Mouse (Mus musculus): ENCODE measurements around the gene Acvr2b. TPM values are rescaled to one million over a fixed set of nuclear protein-coding genes. Genes with fewer than 3 reads are reported as not detected.
A peak's percentile ranks its signal among the peaks of the same experiment; 100 is the strongest.

The Acvr2b gene
- polyA plus RNA-seq, 1 experiment from 2014 or later, result 6.3 TPM

DNA sequence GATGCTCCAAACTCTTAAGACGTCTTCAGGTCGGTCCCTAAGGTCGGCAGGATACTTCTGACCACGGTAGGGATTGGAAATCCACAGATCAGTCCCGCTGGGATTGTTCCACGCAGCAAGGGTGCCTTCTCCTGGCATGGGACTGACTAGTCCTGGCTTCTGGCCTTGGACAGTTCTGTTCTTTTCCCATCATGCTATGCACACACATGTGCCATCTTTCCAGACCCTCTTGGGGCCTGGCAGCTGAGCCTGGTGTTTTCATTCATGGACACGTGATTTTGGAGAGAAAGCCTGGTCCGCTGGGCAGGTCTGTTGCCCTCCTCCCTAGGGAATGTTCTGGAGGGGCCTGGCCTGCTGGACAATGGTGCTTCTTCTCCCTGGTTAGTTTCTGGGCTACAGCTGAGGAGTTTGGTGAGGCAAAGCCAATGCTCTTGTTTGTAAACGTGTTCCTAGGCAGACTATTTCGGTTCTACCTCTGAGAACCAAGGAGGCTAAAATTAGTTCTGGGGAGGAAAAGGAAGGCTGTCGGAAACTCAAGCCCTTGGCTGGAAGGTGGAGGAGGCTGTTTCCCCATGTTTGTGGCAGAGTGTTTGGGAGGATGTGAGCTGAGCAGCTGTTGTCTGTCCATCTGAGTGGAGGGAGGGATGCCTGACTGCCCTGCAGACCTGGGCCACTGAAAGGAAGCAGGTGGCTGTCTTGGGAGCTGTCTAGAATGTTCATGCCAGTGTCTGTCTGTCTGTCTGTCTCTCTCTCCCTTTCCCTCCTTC, 7.2 kb downstream of the Acvr2b start:
- H3K9me3 ChIP-seq (ENCODE audit: control insufficient read depth, low read length), result no peaks in the 10 kb centered on the region
- no peak for DNase-seq (ENCODE audit: low spot score)
- TF ChIP-seq EP300 (optimal IDR thresholded peaks at IDR 0.05), result no peak
- no peak for TF ChIP-seq CTCF (IDR thresholded peaks at IDR 0.05; ENCODE audit: low read depth)
- no peaks in the 10 kb centered on the region for H3K27me3 ChIP-seq (ENCODE audit: control insufficient read depth, insufficient read depth, low read length)
- no peak for ATAC-seq (ENCODE audit: low FRiP score, low TSS enrichment)
- WGBS, result 73% methylated on average over 11 of the region's 11 CpGs
- H3K4me1 ChIP-seq (replicated peaks; ENCODE audit: control insufficient read depth, insufficient read depth), result no peaks in the 10 kb centered on the region
- H3K4me2 ChIP-seq (replicated peaks; ENCODE audit: low read depth), result no peak overlapping the region
- no peak overlapping the region for H3K9ac ChIP-seq (ENCODE audit: low read length)
- H3K36me3 ChIP-seq (ENCODE audit: control insufficient read depth, insufficient read depth, low read length), result no peaks in the 10 kb centered on the region
- no peak overlapping the region for H3K4me3 ChIP-seq (ENCODE audit: low read depth, low read length)
- no peak overlapping the region for H3K27ac ChIP-seq (replicated peaks)

DNA sequence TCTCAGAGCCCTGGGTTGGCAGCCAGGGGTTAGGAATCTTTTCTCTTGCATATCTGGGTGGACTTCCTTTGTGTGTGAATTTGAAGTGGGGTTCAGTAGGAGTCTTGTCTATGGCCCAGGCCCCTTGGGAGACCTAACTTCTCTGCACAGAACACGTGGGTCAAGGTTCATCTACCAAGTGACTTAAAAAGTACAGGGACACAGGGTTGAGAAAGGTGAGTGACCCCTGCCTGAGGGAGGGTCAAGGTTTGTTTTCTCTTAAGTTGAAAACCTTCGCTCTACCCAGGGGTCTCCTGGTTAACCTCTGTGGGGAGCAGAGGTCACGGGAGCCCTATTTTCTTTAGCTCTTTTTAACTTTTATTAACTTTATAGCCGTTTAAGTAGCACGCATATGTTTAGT, 7.9 kb downstream of the Acvr2b start:
- no peak for DNase-seq (ENCODE audit: low spot score)
- 86% methylated on average over 5 of the region's 5 CpGs for WGBS
- no peak overlapping the region for H3K4me2 ChIP-seq (replicated peaks; ENCODE audit: low read depth)
- no peak overlapping the region for H3K27ac ChIP-seq (replicated peaks)
- H3K4me1 ChIP-seq (replicated peaks; ENCODE audit: control insufficient read depth, insufficient read depth), result no peaks in the 10 kb centered on the region
- no peak for TF ChIP-seq CTCF (IDR thresholded peaks at IDR 0.05; ENCODE audit: low read depth)
- no peak for TF ChIP-seq EP300 (optimal IDR thresholded peaks at IDR 0.05)
- no peak overlapping the region for H3K4me3 ChIP-seq (ENCODE audit: low read depth, low read length)
- H3K36me3 ChIP-seq (ENCODE audit: control insufficient read depth, insufficient read depth, low read length), result no peaks in the 10 kb centered on the region
- ATAC-seq (ENCODE audit: low FRiP score, low TSS enrichment), result no peak
- no peaks in the 10 kb centered on the region for H3K27me3 ChIP-seq (ENCODE audit: control insufficient read depth, insufficient read depth, low read length)
- no peaks in the 10 kb centered on the region for H3K9me3 ChIP-seq (ENCODE audit: control insufficient read depth, low read length)
- H3K9ac ChIP-seq (ENCODE audit: low read length), result no peak overlapping the region

DNA sequence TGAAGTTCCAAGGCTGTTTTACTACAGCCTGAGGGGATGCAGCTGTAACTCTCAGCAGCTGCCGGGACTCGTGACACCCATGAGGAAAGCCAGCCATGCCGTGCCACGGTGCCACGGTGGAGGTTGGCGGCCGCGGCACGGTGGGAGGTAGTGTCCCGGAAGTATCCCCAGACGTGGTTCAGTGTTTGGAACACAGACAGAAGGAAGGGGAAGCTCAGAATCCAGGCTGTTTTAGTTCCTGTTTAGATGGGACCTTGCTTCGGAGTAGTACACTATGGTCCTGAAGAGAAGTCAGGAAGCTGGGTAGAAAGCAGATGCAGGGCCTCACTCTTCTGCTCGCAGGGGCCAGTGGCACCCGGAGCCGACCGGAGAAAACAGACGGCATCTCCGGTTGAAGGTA, 16.1 kb downstream of the Acvr2b start:
- no peak for ATAC-seq (ENCODE audit: low FRiP score, low TSS enrichment)
- Histone ChIP-seq H3K4me3 (ENCODE audit: low read depth, low read length) (no peak overlapping the region), H3K4me2 (replicated peaks; ENCODE audit: low read depth) (peak overlapping the region; percentile 25)

DNA sequence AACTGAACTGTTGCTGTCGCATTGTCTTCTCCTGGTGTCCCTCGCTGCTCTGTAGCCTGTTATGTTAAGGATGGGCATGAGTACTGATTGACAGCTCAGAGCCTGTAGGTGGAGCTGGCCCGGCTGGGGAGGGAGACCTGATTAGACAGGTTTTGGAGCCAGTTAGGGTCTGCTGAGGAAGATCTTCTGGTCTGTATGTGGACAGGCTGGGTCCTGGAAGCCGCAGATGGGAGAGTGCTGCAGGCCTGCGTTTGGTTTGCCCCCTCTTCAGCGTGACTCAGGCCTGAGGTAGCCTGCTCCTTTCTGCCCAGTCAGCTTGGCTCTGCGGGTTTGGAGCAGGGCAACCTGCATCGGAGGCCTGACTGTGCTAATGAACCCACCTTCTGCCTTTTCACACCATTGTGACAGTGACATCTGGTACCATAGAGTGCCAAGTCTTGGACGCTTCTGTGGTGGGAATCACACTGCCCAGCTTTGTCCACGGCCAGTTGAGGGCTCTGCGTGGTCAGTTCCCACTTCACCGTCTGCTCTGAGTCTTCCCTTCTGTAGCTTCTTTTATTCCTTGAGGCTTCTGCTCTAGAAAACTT, 18.0 kb downstream of the Acvr2b start:
- Histone ChIP-seq H3K36me3 (ENCODE audit: control insufficient read depth, insufficient read depth, low read length) (no peaks in the 10 kb centered on the region), H3K4me3 (ENCODE audit: low read depth, low read length) (no peak overlapping the region), H3K9me3 (ENCODE audit: control insufficient read depth, low read length) (no peaks in the 10 kb centered on the region), H3K27me3 (ENCODE audit: control insufficient read depth, insufficient read depth, low read length) (no peaks in the 10 kb centered on the region), H3K4me1 (replicated peaks; ENCODE audit: control insufficient read depth, insufficient read depth) (peaks cover 3% of the 10 kb centered on the region; the same call in 1 of the 2 replicates), H3K27ac (replicated peaks) (no peak overlapping the region), H3K4me2 (replicated peaks; ENCODE audit: low read depth) (no peak overlapping the region), H3K9ac (ENCODE audit: low read length) (no peak overlapping the region)
- ATAC-seq (ENCODE audit: low FRiP score, low TSS enrichment), result no peak
- 83% methylated on average over 12 of the region's 12 CpGs for WGBS
- no peak for TF ChIP-seq EP300 (optimal IDR thresholded peaks at IDR 0.05)
- no peak for TF ChIP-seq CTCF (IDR thresholded peaks at IDR 0.05; ENCODE audit: low read depth)
- no peak for DNase-seq (ENCODE audit: low spot score)

More for the DNA sequence above, 16.1 kb downstream of the Acvr2b start:
- no peak for TF ChIP-seq EP300 (optimal IDR thresholded peaks at IDR 0.05)
- no peak for TF ChIP-seq CTCF (IDR thresholded peaks at IDR 0.05; ENCODE audit: low read depth)
- H3K27ac ChIP-seq (replicated peaks), result no peak overlapping the region
- H3K9me3 ChIP-seq (ENCODE audit: control insufficient read depth, low read length), result no peaks in the 10 kb centered on the region
- 74% methylated on average over 18 of the region's 18 CpGs for WGBS
- H3K27me3 ChIP-seq (ENCODE audit: control insufficient read depth, insufficient read depth, low read length), result no peaks in the 10 kb centered on the region
- no peak for DNase-seq (ENCODE audit: low spot score)
- H3K36me3 ChIP-seq (ENCODE audit: control insufficient read depth, insufficient read depth, low read length), result no peaks in the 10 kb centered on the region
- no peak overlapping the region for H3K9ac ChIP-seq (ENCODE audit: low read length)
- H3K4me1 ChIP-seq (replicated peaks; ENCODE audit: control insufficient read depth, insufficient read depth), result no peaks in the 10 kb centered on the region

DNA sequence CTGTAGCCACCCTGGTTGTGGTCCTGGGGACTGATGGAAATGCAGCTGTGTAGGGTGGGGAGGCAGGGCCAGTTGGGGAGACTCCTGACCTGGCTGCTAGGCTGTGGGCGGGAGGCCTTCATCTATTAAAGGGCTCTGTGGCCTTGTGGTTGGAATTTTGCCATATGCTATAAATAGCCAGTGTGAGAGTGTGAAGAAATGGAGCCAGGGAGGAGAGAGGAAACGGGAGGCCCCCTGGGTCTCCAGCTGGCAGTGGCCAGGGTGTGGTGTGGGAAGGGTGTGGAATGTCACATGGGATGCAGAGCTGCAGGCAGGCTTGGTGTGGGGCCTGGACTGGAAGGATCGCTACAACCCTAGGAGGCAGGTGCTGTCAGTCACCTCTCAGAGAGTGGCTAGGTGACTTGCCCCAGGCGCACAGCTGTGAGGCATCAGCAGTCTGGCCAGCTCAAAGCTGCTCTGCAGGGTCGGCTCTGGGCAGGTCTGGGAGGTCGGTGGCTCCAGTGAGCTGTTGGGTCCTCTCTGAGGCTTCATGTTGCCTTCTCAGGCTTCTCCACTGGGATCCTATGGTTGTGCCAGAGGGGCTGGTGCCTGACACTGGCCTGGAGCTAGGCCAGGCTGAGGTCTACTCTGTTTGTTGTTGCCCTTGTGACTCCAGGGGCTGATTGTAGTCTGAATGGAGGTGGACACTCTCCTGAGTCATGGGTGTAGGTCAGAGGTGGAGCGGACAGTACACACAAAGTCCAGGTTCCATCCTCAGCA, 23.5 kb downstream of the Acvr2b start:
- Histone ChIP-seq H3K9ac (ENCODE audit: low read length) (peak overlapping the region; percentile 38; the same call in 1 of the 2 replicates), H3K9me3 (ENCODE audit: control insufficient read depth, low read length) (no peaks in the 10 kb centered on the region), H3K36me3 (ENCODE audit: control insufficient read depth, insufficient read depth, low read length) (peaks cover 2% of the 10 kb centered on the region; the same call in 1 of the 2 replicates), H3K4me3 (ENCODE audit: low read depth, low read length) (no peak overlapping the region), H3K4me2 (replicated peaks; ENCODE audit: low read depth) (no peak overlapping the region), H3K27ac (replicated peaks) (peak overlapping the region; percentile 77), H3K27me3 (ENCODE audit: control insufficient read depth, insufficient read depth, low read length) (no peaks in the 10 kb centered on the region), H3K4me1 (replicated peaks; ENCODE audit: control insufficient read depth, insufficient read depth) (peaks cover 13% of the 10 kb centered on the region)
- ATAC-seq (ENCODE audit: low FRiP score, low TSS enrichment) (peak; percentile 94), DNase-seq (ENCODE audit: low spot score) (peak; percentile 83)
- TF ChIP-seq CTCF (IDR thresholded peaks at IDR 0.05; ENCODE audit: low read depth) (no peak), EP300 (optimal IDR thresholded peaks at IDR 0.05) (no peak)
- 22% methylated on average over 7 of the region's 7 CpGs for WGBS
